Mouse (Mus musculus) liver, embryonic 16.5 days (tissue): Measurements from ENCODE around the gene Gstm4. TPM values are rescaled to one million over a fixed set of nuclear protein-coding genes. Genes with fewer than 3 reads are reported as not detected.

Source experiments
- ATAC-seq: fragments of 200-750 bp; cut with Nextera tagmentation; 2 replicates; pipeline ENCODE4 v1.8.0; 2017; ENCODE audit warnings: low read depth, mild to moderate bottlenecking, moderate number of reproducible peaks, moderate library complexity
- H3K27ac ChIP-seq: fragments of 300-500 bp; sonication (generic); 2 replicates; pipeline ENCODE4 v1.5.1; 2014; ENCODE audit warnings: mild to moderate bottlenecking, low read length
- H3K27me3 ChIP-seq: fragments of 300-500 bp; sonication (generic); 2 replicates; pipeline ENCODE4 v1.6.1; 2014; ENCODE audit warnings: low read depth, low read length, mixed read lengths; ENCODE audit not compliant: control insufficient read depth, insufficient read depth
- H3K36me3 ChIP-seq: fragments of 300-500 bp; sonication (generic); 2 replicates; pipeline ENCODE4 v1.6.1; 2014; ENCODE audit warnings: mild to moderate bottlenecking; ENCODE audit not compliant: control insufficient read depth, insufficient read depth
- H3K4me1 ChIP-seq: fragments of 300-500 bp; sonication (generic); 2 replicates; pipeline ENCODE4 v1.6.1; 2014; ENCODE audit warnings: low read depth, low read length, mixed read lengths; ENCODE audit not compliant: control insufficient read depth
- H3K4me2 ChIP-seq: fragments of 300-500 bp; sonication (generic); 2 replicates; pipeline ENCODE4 v1.6.1; 2014; ENCODE audit warnings: low read depth, low read length, mixed read lengths
- H3K4me3 ChIP-seq: fragments of 300-500 bp; sonication (generic); 2 replicates; pipeline ENCODE4 v1.5.1; 2014; ENCODE audit warnings: low read depth, mild to moderate bottlenecking, low read length
- H3K9ac ChIP-seq: fragments of 300-500 bp; sonication (generic); 2 replicates; pipeline ENCODE4 v1.6.1; 2014; ENCODE audit warnings: low read depth, low read length
- H3K9me3 ChIP-seq: fragments of 300-500 bp; sonication (generic); replicated peaks from 2 replicates; pipeline ENCODE4 v1.6.1; 2016; ENCODE audit warnings: low read length; ENCODE audit not compliant: control insufficient read depth
- WGBS: fragments of 180-500 bp; shearing (Covaris S2); extraction: QIAGEN DNeasy Blood & Tissue Kit; methylation state at CpG from one replicate; pipeline ENCODE4 v1.1.7; 2014; ENCODE audit not compliant: insufficient replicate concordance; 5-methylcytosine and 5-hydroxymethylcytosine counted together
- polyA plus RNA-seq: library from polyadenylated mRNA; unstranded; fragments of >200 nt; fragmentation: Nextera tagmentation; extraction: Ambion mirVana; gene quantifications from 2 replicates; pipeline ENCODE4 v1.2.1, GENCODE M21; 2015

Gstm4 gene
- polyA plus RNA-seq, 1 experiment from 2014 or later = 17.0 TPM

- ATAC-seq = no peak
- no peak overlapping the region for H3K27ac ChIP-seq
- no peak overlapping the region for H3K9ac ChIP-seq
- peaks cover 7% of the 10 kb centered on the region for H3K4me1 ChIP-seq
- H3K4me3 ChIP-seq = no peak overlapping the region
- H3K4me2 ChIP-seq = 0 out of 2 replicates have a peak overlapping the region, but pooled peaks have one; percentile 6
- H3K27me3 ChIP-seq = no peaks in the 10 kb centered on the region
- H3K36me3 ChIP-seq = no peaks in the 10 kb centered on the region
- H3K9me3 ChIP-seq = no peaks in the 10 kb centered on the region
- 74% methylated on average over 2 of the region's 2 CpGs for WGBS
Observed at GRCm38 (mm10) chr3:108014974-108015346, 29.7 kb downstream of the Gstm4 start.

- WGBS = 62% methylated on average over 7 of the region's 8 CpGs
- no peak for ATAC-seq
- Histone ChIP-seq H3K36me3 (no peaks in the 10 kb centered on the region), H3K9me3 (no peaks in the 10 kb centered on the region), H3K4me2 (peak overlapping the region; percentile 19), H3K4me3 (no peak overlapping the region), H3K4me1 (peaks cover 7% of the 10 kb centered on the region), H3K27ac (peak overlapping the region; percentile 72), H3K27me3 (no peaks in the 10 kb centered on the region), H3K9ac (0 out of 2 replicates have a peak overlapping the region, but pooled peaks have one; percentile 5)
Observed at GRCm38 (mm10) chr3:108014098-108014973, 30.4 kb downstream of the Gstm4 start.

- peak overlapping the region; percentile 19; the same call in 1 of the 2 replicates for H3K4me2 ChIP-seq
- H3K4me1 ChIP-seq = peaks cover 4% of the 10 kb centered on the region
- no peak overlapping the region for H3K4me3 ChIP-seq
- peak overlapping the region; percentile 72 for H3K27ac ChIP-seq
- H3K9me3 ChIP-seq = no peaks in the 10 kb centered on the region
- WGBS = 40% methylated on average over 4 of the region's 4 CpGs
- no peak overlapping the region for H3K9ac ChIP-seq
- no peaks in the 10 kb centered on the region for H3K36me3 ChIP-seq
- ATAC-seq = peak; percentile 9
- H3K27me3 ChIP-seq = no peaks in the 10 kb centered on the region
Observed at GRCm38 (mm10) chr3:108013331-108013871, 31.3 kb downstream of the Gstm4 start.

- Histone ChIP-seq H3K9ac (no peak overlapping the region), H3K36me3 (no peaks in the 10 kb centered on the region), H3K4me1 (peaks cover 3% of the 10 kb centered on the region; the same call in 1 of the 2 replicates), H3K9me3 (no peaks in the 10 kb centered on the region), H3K27me3 (no peaks in the 10 kb centered on the region), H3K4me2 (no peak overlapping the region), H3K4me3 (no peak overlapping the region), H3K27ac (no peak overlapping the region)
- no peak for ATAC-seq
- WGBS = 71% methylated on average over 3 of the region's 3 CpGs
Observed at GRCm38 (mm10) chr3:108011558-108011957, 33.1 kb downstream of the Gstm4 start.

GRCm38 (mm10) chr3:108010286-108010685 is 34.4 kb downstream of the Gstm4 start:
- H3K9me3 ChIP-seq = no peaks in the 10 kb centered on the region
- ATAC-seq = no peak
- H3K27me3 ChIP-seq = no peaks in the 10 kb centered on the region
- H3K4me3 ChIP-seq = no peak overlapping the region
- H3K27ac ChIP-seq = no peak overlapping the region
- H3K4me1 ChIP-seq = peaks cover 3% of the 10 kb centered on the region; the same call in 1 of the 2 replicates
- no peak overlapping the region for H3K9ac ChIP-seq
- no peaks in the 10 kb centered on the region for H3K36me3 ChIP-seq
- no peak overlapping the region for H3K4me2 ChIP-seq
- 53% methylated on average over 2 of the region's 2 CpGs for WGBS

- Histone ChIP-seq H3K27ac (no peak overlapping the region), H3K4me1 (no peaks in the 10 kb centered on the region), H3K9me3 (no peaks in the 10 kb centered on the region), H3K9ac (no peak overlapping the region), H3K4me2 (no peak overlapping the region), H3K4me3 (no peak overlapping the region), H3K27me3 (no peaks in the 10 kb centered on the region), H3K36me3 (no peaks in the 10 kb centered on the region)
- WGBS = 51% methylated on average over 8 of the region's 8 CpGs
- no peak for ATAC-seq
Observed at GRCm38 (mm10) chr3:108002021-108002420, 42.7 kb downstream of the Gstm4 start.

GRCm38 (mm10) chr3:107999491-107999890 is 45.2 kb downstream of the Gstm4 start:
- 69% methylated on average over 3 of the region's 3 CpGs for WGBS
- H3K4me2 ChIP-seq = no peak overlapping the region
- no peak for ATAC-seq
- no peaks in the 10 kb centered on the region for H3K9me3 ChIP-seq
- no peak overlapping the region for H3K27ac ChIP-seq
- no peak overlapping the region for H3K4me3 ChIP-seq
- H3K9ac ChIP-seq = no peak overlapping the region
- no peaks in the 10 kb centered on the region for H3K36me3 ChIP-seq
- H3K4me1 ChIP-seq = no peaks in the 10 kb centered on the region
- no peaks in the 10 kb centered on the region for H3K27me3 ChIP-seq

- Histone ChIP-seq H3K27ac (no peak overlapping the region), H3K9me3 (no peaks in the 10 kb centered on the region), H3K4me1 (no peaks in the 10 kb centered on the region), H3K9ac (no peak overlapping the region), H3K27me3 (no peaks in the 10 kb centered on the region), H3K36me3 (no peaks in the 10 kb centered on the region), H3K4me3 (no peak overlapping the region), H3K4me2 (no peak overlapping the region)
- 54% methylated on average over 3 of the region's 3 CpGs for WGBS
- ATAC-seq = no peak
Observed at GRCm38 (mm10) chr3:107998591-107998990, 46.1 kb downstream of the Gstm4 start.

- Histone ChIP-seq H3K4me1 (no peaks in the 10 kb centered on the region), H3K9ac (no peak overlapping the region), H3K4me3 (no peak overlapping the region), H3K36me3 (no peaks in the 10 kb centered on the region), H3K27me3 (no peaks in the 10 kb centered on the region), H3K4me2 (no peak overlapping the region), H3K27ac (no peak overlapping the region), H3K9me3 (no peaks in the 10 kb centered on the region)
- WGBS = 61% methylated on average over 4 of the region's 4 CpGs
- no peak for ATAC-seq
Observed at GRCm38 (mm10) chr3:107996576-107996975, 48.1 kb downstream of the Gstm4 start.
